Mouse (Mus musculus): Measurements from ENCODE around the gene Uba2.

Gene Uba2

GRCm38 (mm10) chr7:34166850-34167249 lies 2.5 kb downstream of the Uba2 start:
- DNase-seq (ENCODE audit: low read depth, low spot score): peak; percentile 44

GRCm38 (mm10) chr7:34165999-34166398 lies 3.4 kb downstream of the Uba2 start:
- no peak for DNase-seq (ENCODE audit: low read depth, low spot score)

- no peak for DNase-seq (ENCODE audit: low read depth, low spot score)
Measured at GRCm38 (mm10) chr7:34164671-34165070, 4.7 kb downstream of the Uba2 start.

GRCm38 (mm10) chr7:34159167-34159566 lies 10.2 kb downstream of the Uba2 start:
- DNase-seq (ENCODE audit: low read depth, low spot score): no peak

GRCm38 (mm10) chr7:34157994-34158393 lies 11.4 kb downstream of the Uba2 start:
- DNase-seq (ENCODE audit: low read depth, low spot score): peak; percentile 19

GRCm38 (mm10) chr7:34147193-34147592 lies 22.2 kb downstream of the Uba2 start:
- DNase-seq (ENCODE audit: low read depth, low spot score): no peak

- DNase-seq (ENCODE audit: low read depth, low spot score): peak; percentile 68
Measured at GRCm38 (mm10) chr7:34141123-34141522, 28.3 kb downstream of the Uba2 start.

- DNase-seq (ENCODE audit: low read depth, low spot score): no peak
Measured at GRCm38 (mm10) chr7:34139493-34139892, 29.9 kb downstream of the Uba2 start.

- no peak for DNase-seq (ENCODE audit: low read depth, low spot score)
Measured at GRCm38 (mm10) chr7:34134336-34134735, 35.1 kb downstream of the Uba2 start.

GRCm38 (mm10) chr7:34133117-34133762 lies 36.2 kb downstream of the Uba2 start, which contains the start of gene Wtip:
TSS of gene Wtip (minus strand) at chr7:34133268.
- DNase-seq (ENCODE audit: low read depth, low spot score): peak; percentile 68

GRCm38 (mm10) chr7:34132355-34133079 lies 36.9 kb downstream of the Uba2 start:
- no peak for DNase-seq (ENCODE audit: low read depth, low spot score)

- no peak for DNase-seq (ENCODE audit: low read depth, low spot score)
Measured at GRCm38 (mm10) chr7:34131959-34132354, 37.4 kb downstream of the Uba2 start.

- peak; percentile 61 for DNase-seq (ENCODE audit: low read depth, low spot score)
Measured at GRCm38 (mm10) chr7:34131118-34131517, 38.3 kb downstream of the Uba2 start.

GRCm38 (mm10) chr7:34126291-34126690 lies 43.1 kb downstream of the Uba2 start:
- no peak for DNase-seq (ENCODE audit: low read depth, low spot score)

- no peak for DNase-seq (ENCODE audit: low read depth, low spot score)
Measured at GRCm38 (mm10) chr7:34125346-34125745, 44.1 kb downstream of the Uba2 start.

GRCm38 (mm10) chr7:34122987-34123720 lies 46.2 kb downstream of the Uba2 start:
- peak; percentile 79 for DNase-seq (ENCODE audit: low read depth, low spot score)

- DNase-seq (ENCODE audit: low read depth, low spot score): peak; percentile 63
Measured at GRCm38 (mm10) chr7:34120636-34121035, 48.8 kb downstream of the Uba2 start.

GRCm38 (mm10) chr7:34116601-34117000 lies 52.8 kb downstream of the Uba2 start:
- DNase-seq (ENCODE audit: low read depth, low spot score): no peak

GRCm38 (mm10) chr7:34109190-34109589 lies 60.2 kb downstream of the Uba2 start:
- no peak for DNase-seq (ENCODE audit: low read depth, low spot score)

GRCm38 (mm10) chr7:34101276-34101675 lies 68.1 kb downstream of the Uba2 start:
- no peak for DNase-seq (ENCODE audit: low read depth, low spot score)

- no peak for DNase-seq (ENCODE audit: low read depth, low spot score)
Measured at GRCm38 (mm10) chr7:34100002-34100401, 69.4 kb downstream of the Uba2 start.

GRCm38 (mm10) chr7:34094911-34095481 lies 74.4 kb downstream of the Uba2 start, which contains the start of gene Scgb1b30:
TSS of gene Scgb1b30 (plus strand) at chr7:34095431.
- no peak for DNase-seq (ENCODE audit: low read depth, low spot score)

Measured in brain, adult 2 months (tissue).